Mouse (Mus musculus): ENCODE results near the gene Zfp583.

GRCm38 (mm10) chr7:6330458-6331232, 440 bp downstream of the Zfp583 start:
- TF ChIP-seq POLR2A (IDR thresholded peaks at IDR 0.05; ENCODE audit: insufficient read length, low read depth) (no peak), MYOG (IDR thresholded peaks at IDR 0.05; ENCODE audit: control insufficient read depth in 1 of 3, insufficient read depth in 1 of 3, insufficient read length in 2 of 3, low read depth in 2 of 3) (no peak), E2F4 (IDR thresholded peaks at IDR 0.05; ENCODE audit: insufficient read depth) (no peak), SRF (IDR thresholded peaks at IDR 0.05; ENCODE audit: control insufficient read depth, insufficient read length, low read depth) (no peak)

Data from myocyte (in vitro differentiated cells).